Mouse (Mus musculus): ENCODE results near the gene Cul5. TPM values are rescaled to one million over a fixed set of nuclear protein-coding genes. Genes with fewer than 3 reads are reported as not detected.

Cul5 gene
- polyA plus RNA-seq, 1 experiment from 2014 or later, result 25.3 TPM

DNA sequence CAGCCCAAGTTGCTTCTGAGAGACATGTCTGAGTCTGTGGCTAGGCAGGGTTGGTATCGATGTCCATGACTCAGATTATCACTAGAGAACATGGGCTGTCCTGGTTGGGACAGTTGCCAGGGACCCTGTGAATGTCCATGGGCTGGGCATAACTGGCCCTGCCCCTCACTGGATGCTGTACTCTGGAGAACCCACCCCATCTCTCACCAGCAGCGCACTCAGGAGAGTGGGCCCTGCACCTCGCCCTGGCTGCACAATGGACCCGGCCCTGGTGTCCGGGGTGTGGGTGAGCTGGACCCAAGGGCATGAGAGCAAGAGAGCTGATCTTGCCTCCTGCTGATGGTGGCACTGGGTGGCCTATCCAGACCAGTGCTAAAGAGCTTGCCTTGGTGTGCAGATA is 64.9 kb downstream of the Cul5 start:
- Histone ChIP-seq H3K4me3 (no peak overlapping the region), H3K9ac (no peak overlapping the region), H3K36me3 (no peaks in the 10 kb centered on the region; the same call in 1 of the 2 replicates), H3K4me2 (no peak overlapping the region), H3K4me1 (replicated peaks) (peaks cover 38% of the 10 kb centered on the region), H3K27me3 (no peaks in the 10 kb centered on the region), H3K9me3 (replicated peaks) (no peaks in the 10 kb centered on the region), H3K27ac (no peak overlapping the region)
- ATAC-seq (replicated peaks; ENCODE audit: insufficient number of reproducible peaks, insufficient read depth, low FRiP score, low read depth), result no peak
- 83% methylated on average over 5 of the region's 5 CpGs for WGBS

GRCm38 (mm10) chr9:53603849-53604248 is 66.0 kb downstream of the Cul5 start:
- peak overlapping the region; percentile 5 for H3K27ac ChIP-seq
- peaks cover 30% of the 10 kb centered on the region for H3K4me1 ChIP-seq (replicated peaks)
- H3K4me2 ChIP-seq, result no peak overlapping the region
- ATAC-seq (replicated peaks; ENCODE audit: insufficient number of reproducible peaks, insufficient read depth, low FRiP score, low read depth), result no peak
- no peak overlapping the region for H3K4me3 ChIP-seq
- no peaks in the 10 kb centered on the region for H3K27me3 ChIP-seq
- H3K9ac ChIP-seq, result no peak overlapping the region
- H3K9me3 ChIP-seq (replicated peaks), result no peaks in the 10 kb centered on the region
- no peaks in the 10 kb centered on the region; the same call in 1 of the 2 replicates for H3K36me3 ChIP-seq
- 54% methylated on average over 3 of the region's 3 CpGs for WGBS

DNA sequence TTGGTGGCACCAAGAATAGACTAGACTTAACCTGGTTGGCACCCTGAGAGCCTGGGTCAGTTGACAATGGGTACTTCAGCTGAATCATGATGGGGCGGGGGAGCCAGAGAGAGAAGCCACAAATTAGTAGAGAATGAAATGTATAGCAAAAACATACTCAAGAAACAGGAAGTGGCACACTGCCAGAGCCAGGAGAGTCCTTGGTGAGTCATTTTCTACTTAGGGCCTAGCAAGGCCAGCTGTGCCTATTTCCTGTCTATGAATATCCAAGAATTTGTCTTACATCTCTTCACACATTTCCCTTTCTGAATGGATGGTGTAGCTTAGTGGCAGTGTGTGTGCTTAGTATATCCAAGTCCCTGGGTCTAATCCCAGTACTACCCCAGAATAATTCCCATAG is 66.4 kb downstream of the Cul5 start:
- no peak for ATAC-seq (replicated peaks; ENCODE audit: insufficient number of reproducible peaks, insufficient read depth, low FRiP score, low read depth)
- Histone ChIP-seq H3K4me3 (no peak overlapping the region), H3K27ac (peak overlapping the region; percentile 5), H3K9me3 (replicated peaks) (no peaks in the 10 kb centered on the region), H3K36me3 (no peaks in the 10 kb centered on the region; the same call in 1 of the 2 replicates), H3K4me1 (replicated peaks) (peaks cover 26% of the 10 kb centered on the region), H3K4me2 (no peak overlapping the region), H3K27me3 (no peaks in the 10 kb centered on the region), H3K9ac (no peak overlapping the region)
- WGBS, result 69% methylated on average over 1 of the region's 1 CpGs

DNA sequence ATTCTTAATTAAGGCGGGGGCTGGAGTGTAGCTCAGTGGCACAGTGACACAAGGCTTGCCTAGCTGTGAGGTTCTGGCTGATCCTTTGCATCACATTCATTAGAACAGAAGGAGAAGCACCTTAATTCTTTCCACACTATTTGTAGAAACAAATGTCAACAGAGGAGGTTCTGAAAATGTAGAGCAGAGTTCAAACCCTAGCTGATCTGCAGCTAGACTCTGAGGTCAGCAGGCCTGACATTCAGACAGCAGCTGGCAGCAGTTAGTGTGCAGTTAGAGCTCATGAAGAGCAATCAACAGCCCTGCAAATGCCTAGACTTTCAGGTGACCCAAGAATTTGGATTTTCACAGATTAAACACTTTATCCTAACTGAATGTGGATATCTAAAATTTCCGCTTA is 68.3 kb downstream of the Cul5 start:
- H3K4me3 ChIP-seq, result no peak overlapping the region
- H3K9ac ChIP-seq, result no peak overlapping the region
- WGBS, result 87% methylated on average over 2 of the region's 2 CpGs
- peaks cover 4% of the 10 kb centered on the region; the same call in 1 of the 2 replicates for H3K36me3 ChIP-seq
- H3K4me1 ChIP-seq (replicated peaks), result peaks cover 21% of the 10 kb centered on the region
- H3K4me2 ChIP-seq, result no peak overlapping the region
- no peak overlapping the region for H3K27ac ChIP-seq
- no peaks in the 10 kb centered on the region for H3K27me3 ChIP-seq
- no peaks in the 10 kb centered on the region for H3K9me3 ChIP-seq (replicated peaks)
- no peak for ATAC-seq (replicated peaks; ENCODE audit: insufficient number of reproducible peaks, insufficient read depth, low FRiP score, low read depth)

GRCm38 (mm10) chr9:53598631-53599030 is 71.2 kb downstream of the Cul5 start:
- Histone ChIP-seq H3K4me3 (no peak overlapping the region), H3K9ac (no peak overlapping the region), H3K9me3 (replicated peaks) (no peaks in the 10 kb centered on the region), H3K27ac (no peak overlapping the region), H3K4me2 (no peak overlapping the region), H3K36me3 (peaks cover 20% of the 10 kb centered on the region), H3K27me3 (no peaks in the 10 kb centered on the region), H3K4me1 (replicated peaks) (peaks cover 7% of the 10 kb centered on the region)
- ATAC-seq (replicated peaks; ENCODE audit: insufficient number of reproducible peaks, insufficient read depth, low FRiP score, low read depth), result no peak
- 74% methylated on average over 6 of the region's 6 CpGs for WGBS

DNA sequence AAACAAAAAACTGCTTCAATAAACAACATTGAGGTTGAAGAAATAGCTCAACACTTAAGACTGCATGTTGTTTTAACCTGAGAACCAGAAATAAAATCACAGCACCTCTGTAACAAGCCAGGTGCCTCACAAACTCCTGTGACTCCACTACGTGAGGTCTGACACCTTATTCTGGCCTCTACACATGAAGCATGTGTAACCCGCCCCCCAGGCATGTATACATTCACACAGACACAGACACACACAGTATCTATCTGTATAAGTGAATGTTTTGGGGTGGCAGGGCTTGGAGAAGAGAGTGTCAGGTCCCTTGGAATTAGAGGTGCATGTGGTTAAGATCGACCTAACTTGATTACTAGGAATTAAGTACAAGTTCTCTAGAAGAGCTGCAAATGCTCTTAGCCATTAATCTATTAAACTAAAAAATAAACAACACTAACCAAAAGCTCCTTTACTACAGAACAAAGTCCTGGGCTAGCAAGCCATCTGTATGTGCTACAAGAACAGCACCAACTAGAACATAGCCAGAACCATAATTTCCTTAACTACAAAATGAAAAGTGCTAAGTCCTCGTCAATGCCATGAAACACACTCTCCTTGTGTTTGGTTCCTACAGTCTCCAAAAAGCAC is 72.7 kb downstream of the Cul5 start:
- no peak overlapping the region for H3K9ac ChIP-seq
- 92% methylated on average over 4 of the region's 4 CpGs for WGBS
- H3K27ac ChIP-seq, result no peak overlapping the region
- H3K4me1 ChIP-seq (replicated peaks), result no peaks in the 10 kb centered on the region
- H3K27me3 ChIP-seq, result no peaks in the 10 kb centered on the region
- H3K9me3 ChIP-seq (replicated peaks), result no peaks in the 10 kb centered on the region
- H3K4me2 ChIP-seq, result no peak overlapping the region
- ATAC-seq (replicated peaks; ENCODE audit: insufficient number of reproducible peaks, insufficient read depth, low FRiP score, low read depth), result no peak
- no peak overlapping the region for H3K4me3 ChIP-seq
- peaks cover 36% of the 10 kb centered on the region for H3K36me3 ChIP-seq

GRCm38 (mm10) chr9:53594764-53595163 is 75.0 kb downstream of the Cul5 start:
- 9% methylated on average over 3 of the region's 3 CpGs for WGBS
- Histone ChIP-seq H3K9ac (no peak overlapping the region), H3K36me3 (peaks cover 53% of the 10 kb centered on the region), H3K4me3 (no peak overlapping the region), H3K4me2 (no peak overlapping the region), H3K27ac (no peak overlapping the region), H3K4me1 (replicated peaks) (no peaks in the 10 kb centered on the region), H3K9me3 (replicated peaks) (no peaks in the 10 kb centered on the region), H3K27me3 (no peaks in the 10 kb centered on the region)
- ATAC-seq (replicated peaks; ENCODE audit: insufficient number of reproducible peaks, insufficient read depth, low FRiP score, low read depth), result no peak

DNA sequence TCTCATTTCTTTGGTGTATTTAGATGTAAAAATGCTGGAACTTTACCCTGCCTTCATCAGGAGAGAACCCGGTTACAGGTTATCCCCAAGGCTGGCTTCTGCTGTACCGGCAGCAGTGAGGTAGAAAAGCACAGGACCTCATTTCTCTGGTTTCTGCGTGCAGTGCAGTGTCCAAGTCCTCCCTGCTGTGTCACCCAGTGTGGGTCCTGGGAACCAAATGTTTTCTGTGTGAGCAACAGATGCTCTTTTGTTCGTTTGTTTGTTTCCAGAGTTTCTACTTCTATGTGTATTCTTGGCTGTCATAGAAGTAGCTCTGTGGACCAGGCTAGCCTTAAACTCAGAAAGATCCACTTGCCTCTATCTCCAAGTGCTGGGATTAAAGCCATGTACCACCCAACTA is 87.9 kb downstream of the Cul5 start:
- Histone ChIP-seq H3K9ac (no peak overlapping the region), H3K27ac (no peak overlapping the region), H3K4me3 (no peak overlapping the region), H3K27me3 (no peaks in the 10 kb centered on the region), H3K36me3 (peaks cover 80% of the 10 kb centered on the region), H3K4me2 (no peak overlapping the region), H3K9me3 (replicated peaks) (no peaks in the 10 kb centered on the region), H3K4me1 (replicated peaks) (no peaks in the 10 kb centered on the region)
- WGBS, result 87% methylated on average over 4 of the region's 4 CpGs
- no peak for ATAC-seq (replicated peaks; ENCODE audit: insufficient number of reproducible peaks, insufficient read depth, low FRiP score, low read depth)

DNA sequence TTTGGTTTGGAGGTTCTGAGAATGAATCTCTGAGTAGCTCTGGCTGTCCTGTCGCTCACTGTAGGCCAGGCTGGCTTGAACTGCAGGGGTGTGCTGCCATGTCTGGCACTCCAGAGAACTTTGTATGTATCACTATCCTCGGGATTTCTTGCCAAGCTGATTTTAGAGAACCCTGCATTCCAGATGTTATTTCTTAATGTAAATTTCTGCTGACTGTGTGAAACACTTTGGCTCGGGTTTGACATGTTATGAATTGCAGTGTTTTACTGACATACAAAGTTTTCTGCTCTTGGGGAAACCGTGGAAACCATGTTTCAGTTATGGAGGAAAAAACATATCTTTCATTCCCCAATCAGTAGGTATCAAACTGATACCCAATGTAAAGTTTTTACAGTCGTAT is 94.1 kb downstream of the Cul5 start:
- no peak overlapping the region for H3K9ac ChIP-seq
- H3K4me1 ChIP-seq (replicated peaks), result no peaks in the 10 kb centered on the region
- H3K4me2 ChIP-seq, result no peak overlapping the region
- H3K27me3 ChIP-seq, result no peaks in the 10 kb centered on the region
- no peaks in the 10 kb centered on the region for H3K9me3 ChIP-seq (replicated peaks)
- H3K27ac ChIP-seq, result no peak overlapping the region
- ATAC-seq (replicated peaks; ENCODE audit: insufficient number of reproducible peaks, insufficient read depth, low FRiP score, low read depth), result no peak
- no peak overlapping the region for H3K4me3 ChIP-seq
- H3K36me3 ChIP-seq, result peaks cover 51% of the 10 kb centered on the region
- WGBS, result 79% methylated on average over 5 of the region's 5 CpGs

- H3K9me3 ChIP-seq (replicated peaks), result no peaks in the 10 kb centered on the region
- no peak overlapping the region for H3K9ac ChIP-seq
- H3K36me3 ChIP-seq, result peaks cover 51% of the 10 kb centered on the region
- H3K27ac ChIP-seq, result no peak overlapping the region
- no peak for ATAC-seq (replicated peaks; ENCODE audit: insufficient number of reproducible peaks, insufficient read depth, low FRiP score, low read depth)
- no peak overlapping the region for H3K4me2 ChIP-seq
- WGBS, result 71% methylated on average over 7 of the region's 7 CpGs
- H3K4me1 ChIP-seq (replicated peaks), result no peaks in the 10 kb centered on the region
- no peaks in the 10 kb centered on the region for H3K27me3 ChIP-seq
- H3K4me3 ChIP-seq, result no peak overlapping the region
These were observed 97.1 kb downstream of the Cul5 start for GRCm38 (mm10) chr9:53572516-53573307.

- ATAC-seq (replicated peaks; ENCODE audit: insufficient number of reproducible peaks, insufficient read depth, low FRiP score, low read depth), result no peak
- H3K9ac ChIP-seq, result no peak overlapping the region
- H3K4me3 ChIP-seq, result no peak overlapping the region
- no peaks in the 10 kb centered on the region for H3K9me3 ChIP-seq (replicated peaks)
- H3K27ac ChIP-seq, result no peak overlapping the region
- peaks cover 66% of the 10 kb centered on the region for H3K36me3 ChIP-seq
- no peaks in the 10 kb centered on the region for H3K4me1 ChIP-seq (replicated peaks)
- 78% methylated on average over 6 of the region's 6 CpGs for WGBS
- H3K4me2 ChIP-seq, result no peak overlapping the region
- H3K27me3 ChIP-seq, result no peaks in the 10 kb centered on the region
These were observed 99.2 kb downstream of the Cul5 start for GRCm38 (mm10) chr9:53570662-53571061.

Measured in heart, embryonic 15.5 days (tissue).